Mouse (Mus musculus): ENCODE results near the gene Rab39. TPM values are rescaled to one million over a fixed set of nuclear protein-coding genes. Genes with fewer than 3 reads are reported as not detected.

The Rab39 gene
- polyA plus RNA-seq (2012; rRNA removed) = 0.48 and 0.55 TPM in 2 replicates

GRCm38 (mm10) chr9:53705992-53706696 lies at the start of gene Rab39:
Rab39 (minus strand) TSS chr9:53706232.

GRCm38 (mm10) chr9:53669680-53670219 lies 36.3 kb downstream of the Rab39 start, which contains the start of gene Cul5:
Cul5 (minus strand) TSS chr9:53670014.

Other genes starting within 250 kb of the Rab39 start
- gene Atm, start 169.5 kb downstream of the Rab39 start, polyA plus RNA-seq (2012; rRNA removed) = 1.6 TPM in 2 replicates
- gene Npat, start 169.2 kb downstream of the Rab39 start, polyA plus RNA-seq (2012; rRNA removed) = 3.4 and 3.8 TPM in 2 replicates
- 337 and 351 TPM in 2 replicates for gene Acat1, start 95.8 kb downstream of the Rab39 start, polyA plus RNA-seq (2012; rRNA removed)
- gene Cul5, start 36.2 kb downstream of the Rab39 start, polyA plus RNA-seq (2012; rRNA removed) = 3.3 and 3.4 TPM in 2 replicates
- gene Slc35f2, start 65.3 kb upstream of the Rab39 start, polyA plus RNA-seq (2012; rRNA removed) = 0.23 and 0.29 TPM in 2 replicates
- 0.17 TPM in 1 of 2 replicates, not detected in the other for gene Sln, start 143.9 kb upstream of the Rab39 start, polyA plus RNA-seq (2012; rRNA removed)

Data from liver, embryonic 18 days (tissue).